Mouse (Mus musculus) MEL-GATA-1-ER (cell line): ENCODE data around the gene Scnm1.
"Not testable (repeated sequence)": the region's sequence is repeated elsewhere in the genome, so short reads cannot be mapped to it uniquely, and the experiment has no call there.

ENCODE experiments used
- DNase-seq: peaks from one replicate; pipeline ENCODE4 v3.0.0-alpha.2; 2012; ENCODE audit warnings: low read depth; ENCODE audit errors: extremely low read depth

Gene Scnm1

DNA sequence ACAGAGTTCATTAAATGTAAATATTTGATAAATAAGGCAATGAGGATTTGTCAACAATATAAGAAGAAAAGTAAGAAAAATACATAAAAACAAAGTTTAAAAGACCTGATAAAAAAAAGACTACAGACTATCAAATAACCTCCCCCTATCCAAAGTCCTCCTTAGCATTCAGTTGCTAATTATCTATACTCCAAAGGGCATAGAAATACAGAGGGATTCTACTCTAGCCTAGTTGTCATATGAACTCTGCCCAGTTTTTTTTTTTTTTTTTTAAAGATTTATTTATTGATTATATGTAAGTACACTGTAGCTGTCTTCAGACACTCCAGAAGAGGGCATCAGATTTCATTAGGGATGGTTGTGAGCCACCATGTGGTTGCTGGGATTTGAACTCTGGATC is 26.5 kb downstream of the Scnm1 start:
- not testable (repeated sequence) for DNase-seq

DNA sequence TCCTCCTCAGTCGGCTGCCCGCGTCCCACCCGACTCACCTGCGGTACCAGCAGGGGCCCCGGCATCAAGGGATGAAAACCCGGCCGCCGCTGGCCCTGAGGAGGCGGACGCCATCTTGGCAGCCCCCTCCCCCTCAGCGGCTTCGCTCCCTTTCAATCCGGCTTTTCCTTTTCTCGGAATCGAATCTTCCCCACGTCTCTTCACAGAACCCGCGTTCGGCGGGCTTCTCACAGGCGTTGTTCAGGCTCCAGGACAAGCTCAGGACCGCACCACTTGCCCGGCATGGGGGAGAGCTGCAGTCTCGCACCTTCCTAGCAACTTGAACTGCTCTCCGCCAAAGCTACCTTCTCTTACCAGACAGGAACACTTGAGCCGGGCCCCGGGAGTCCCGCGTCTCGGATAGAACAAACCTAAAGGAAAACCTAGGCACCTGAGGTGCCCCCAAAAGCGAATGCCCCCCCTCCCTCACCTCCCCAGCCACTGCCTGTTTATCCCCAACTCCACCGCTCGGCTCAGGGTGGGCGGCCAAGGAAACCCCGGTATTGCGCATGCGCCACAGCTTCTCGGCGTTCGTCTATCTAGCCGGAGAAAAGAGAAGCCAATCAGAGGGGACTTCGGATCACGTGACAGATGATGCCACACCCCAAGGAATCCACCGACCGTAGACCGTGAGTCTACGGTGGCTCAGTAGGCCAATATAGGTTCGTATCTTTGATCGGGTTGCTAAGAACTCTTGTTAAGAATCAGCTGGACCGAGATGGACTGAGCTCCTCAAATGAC is 27.3 kb downstream of the Scnm1 start, which contains the start of gene Pip5k1a:
Gene Pip5k1a, minus strand, starts transcription at position 593 of the 780 bp plus-strand sequence.
- peak; percentile 100 for DNase-seq

- peak; percentile 70 for DNase-seq
Observed at GRCm38 (mm10) chr3:95105586-95106337, 28.0 kb downstream of the Scnm1 start.

GRCm38 (mm10) chr3:95105121-95105520 is 28.7 kb downstream of the Scnm1 start:
- no peak for DNase-seq

GRCm38 (mm10) chr3:95100854-95101253 is 33.0 kb downstream of the Scnm1 start:
- DNase-seq, result no peak

- no peak for DNase-seq
Observed at GRCm38 (mm10) chr3:95088071-95088470, 45.7 kb downstream of the Scnm1 start.
